Mouse (Mus musculus): ENCODE data around the gene Dchs1. TPM values are rescaled to one million over a fixed set of nuclear protein-coding genes. Genes with fewer than 3 reads are reported as not detected.

Gene Dchs1
- total and polyA plus RNA-seq, 2 experiments = 1.1 to 1.4 TPM

GRCm38 (mm10) chr7:105773041-105773440 is 14.4 kb downstream of the Dchs1 start:
- Histone ChIP-seq H3K4me3 (ENCODE audit: insufficient read depth, low read depth, low read length) (no peak overlapping the region), H3K79me2 (ENCODE audit: control insufficient read depth, insufficient read depth, low read length) (no peaks in the 10 kb centered on the region), H3K9ac (ENCODE audit: low read depth, low read length) (no peak overlapping the region), H3K27ac (replicated peaks; ENCODE audit: insufficient read depth, low read depth, low read length) (no peak overlapping the region), H3K36me3 (ENCODE audit: control insufficient read depth, insufficient read depth, low read length) (no peaks in the 10 kb centered on the region), H3K4me1 (ENCODE audit: control insufficient read depth, insufficient read depth, low read length) (peaks cover 4% of the 10 kb centered on the region), H3K27me3 (ENCODE audit: control insufficient read depth, insufficient read depth, low read length) (no peaks in the 10 kb centered on the region)
- WGBS = 83% methylated on average over 5 of the region's 5 CpGs
- DNase-seq (ENCODE audit: extremely low read depth, low read depth, low spot score) = no peak
- no peak for TF ChIP-seq CTCF (IDR thresholded peaks at IDR 0.05; ENCODE audit: low read depth, low read length)
- no peak for TF ChIP-seq POLR2A (IDR thresholded peaks at IDR 0.05; ENCODE audit: extremely low read depth, insufficient read depth, low read length)

- no peak for DNase-seq (ENCODE audit: extremely low read depth, low read depth, low spot score)
Measured at GRCm38 (mm10) chr7:105772331-105772730, 15.1 kb downstream of the Dchs1 start.

GRCm38 (mm10) chr7:105769959-105770358 is 17.5 kb downstream of the Dchs1 start:
- H3K9ac ChIP-seq (ENCODE audit: low read depth, low read length) = no peak overlapping the region
- H3K4me3 ChIP-seq (ENCODE audit: insufficient read depth, low read depth, low read length) = no peak overlapping the region
- no peaks in the 10 kb centered on the region for H3K36me3 ChIP-seq (ENCODE audit: control insufficient read depth, insufficient read depth, low read length)
- no peak overlapping the region for H3K27ac ChIP-seq (replicated peaks; ENCODE audit: insufficient read depth, low read depth, low read length)
- peak; percentile 32 for DNase-seq (ENCODE audit: extremely low read depth, low read depth, low spot score)
- TF ChIP-seq POLR2A (IDR thresholded peaks at IDR 0.05; ENCODE audit: extremely low read depth, insufficient read depth, low read length) (no peak), CTCF (IDR thresholded peaks at IDR 0.05; ENCODE audit: low read depth, low read length) (no peak)
- no peaks in the 10 kb centered on the region for H3K27me3 ChIP-seq (ENCODE audit: control insufficient read depth, insufficient read depth, low read length)
- 47% methylated on average over 3 of the region's 3 CpGs for WGBS
- H3K79me2 ChIP-seq (ENCODE audit: control insufficient read depth, insufficient read depth, low read length) = no peaks in the 10 kb centered on the region
- H3K4me1 ChIP-seq (ENCODE audit: control insufficient read depth, insufficient read depth, low read length) = peaks cover 4% of the 10 kb centered on the region

More at GRCm38 (mm10) chr7:105772331-105772730, 15.1 kb downstream of the Dchs1 start:
- H3K27ac ChIP-seq (replicated peaks; ENCODE audit: insufficient read depth, low read depth, low read length) = no peak overlapping the region
- no peaks in the 10 kb centered on the region for H3K27me3 ChIP-seq (ENCODE audit: control insufficient read depth, insufficient read depth, low read length)
- H3K4me1 ChIP-seq (ENCODE audit: control insufficient read depth, insufficient read depth, low read length) = peaks cover 4% of the 10 kb centered on the region
- no peak for TF ChIP-seq POLR2A (IDR thresholded peaks at IDR 0.05; ENCODE audit: extremely low read depth, insufficient read depth, low read length)
- TF ChIP-seq CTCF (IDR thresholded peaks at IDR 0.05; ENCODE audit: low read depth, low read length) = no peak
- 93% methylated on average over 15 of the region's 15 CpGs for WGBS
- H3K9ac ChIP-seq (ENCODE audit: low read depth, low read length) = no peak overlapping the region
- no peak overlapping the region for H3K4me3 ChIP-seq (ENCODE audit: insufficient read depth, low read depth, low read length)
- H3K36me3 ChIP-seq (ENCODE audit: control insufficient read depth, insufficient read depth, low read length) = no peaks in the 10 kb centered on the region
- H3K79me2 ChIP-seq (ENCODE audit: control insufficient read depth, insufficient read depth, low read length) = no peaks in the 10 kb centered on the region

DNA sequence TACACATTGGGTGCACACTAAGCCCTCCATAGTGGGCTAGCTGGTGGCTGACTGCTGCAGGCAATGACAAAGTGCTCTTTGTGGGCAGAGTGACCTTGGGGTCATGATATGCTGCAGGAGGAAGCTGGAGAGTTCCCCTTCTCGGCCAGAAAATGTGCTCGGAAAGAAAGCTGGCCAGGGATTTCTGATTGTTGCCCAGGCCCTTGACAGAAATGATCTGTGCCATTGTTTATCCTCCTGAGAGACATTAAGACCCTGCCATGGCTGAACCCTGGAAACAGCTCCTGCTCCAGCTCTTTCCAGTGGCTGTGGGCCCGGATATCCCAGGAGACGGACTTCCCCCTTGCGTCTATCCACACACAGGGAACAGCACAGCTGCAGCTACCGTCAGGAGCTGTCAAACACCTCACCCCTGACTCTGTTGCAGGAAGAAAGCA is 19.7 kb downstream of the Dchs1 start:
- 66% methylated on average over 6 of the region's 6 CpGs for WGBS
- Histone ChIP-seq H3K27me3 (ENCODE audit: control insufficient read depth, insufficient read depth, low read length) (no peaks in the 10 kb centered on the region), H3K79me2 (ENCODE audit: control insufficient read depth, insufficient read depth, low read length) (no peaks in the 10 kb centered on the region), H3K4me3 (ENCODE audit: insufficient read depth, low read depth, low read length) (no peak overlapping the region), H3K36me3 (ENCODE audit: control insufficient read depth, insufficient read depth, low read length) (no peaks in the 10 kb centered on the region), H3K9ac (ENCODE audit: low read depth, low read length) (no peak overlapping the region), H3K4me1 (ENCODE audit: control insufficient read depth, insufficient read depth, low read length) (peaks cover 4% of the 10 kb centered on the region), H3K27ac (replicated peaks; ENCODE audit: insufficient read depth, low read depth, low read length) (peak overlapping the region; percentile 39)
- DNase-seq (ENCODE audit: extremely low read depth, low read depth, low spot score) = no peak
- TF ChIP-seq CTCF (IDR thresholded peaks at IDR 0.05; ENCODE audit: low read depth, low read length) = no peak
- TF ChIP-seq POLR2A (IDR thresholded peaks at IDR 0.05; ENCODE audit: extremely low read depth, insufficient read depth, low read length) = no peak

GRCm38 (mm10) chr7:105764331-105764730 is 23.1 kb downstream of the Dchs1 start:
- WGBS = 98% methylated on average over 11 of the region's 11 CpGs
- H3K27me3 ChIP-seq (ENCODE audit: control insufficient read depth, insufficient read depth, low read length) = 0 out of 2 replicates have a peak, but pooled peaks cover 3% of the 10 kb centered on the region
- H3K36me3 ChIP-seq (ENCODE audit: control insufficient read depth, insufficient read depth, low read length) = no peaks in the 10 kb centered on the region
- no peak overlapping the region for H3K9ac ChIP-seq (ENCODE audit: low read depth, low read length)
- no peak for TF ChIP-seq CTCF (IDR thresholded peaks at IDR 0.05; ENCODE audit: low read depth, low read length)
- TF ChIP-seq POLR2A (IDR thresholded peaks at IDR 0.05; ENCODE audit: extremely low read depth, insufficient read depth, low read length) = no peak
- H3K79me2 ChIP-seq (ENCODE audit: control insufficient read depth, insufficient read depth, low read length) = no peaks in the 10 kb centered on the region
- H3K27ac ChIP-seq (replicated peaks; ENCODE audit: insufficient read depth, low read depth, low read length) = no peak overlapping the region
- no peak for DNase-seq (ENCODE audit: extremely low read depth, low read depth, low spot score)
- H3K4me3 ChIP-seq (ENCODE audit: insufficient read depth, low read depth, low read length) = no peak overlapping the region
- H3K4me1 ChIP-seq (ENCODE audit: control insufficient read depth, insufficient read depth, low read length) = peaks cover 4% of the 10 kb centered on the region; the same call in 1 of the 2 replicates

DNA sequence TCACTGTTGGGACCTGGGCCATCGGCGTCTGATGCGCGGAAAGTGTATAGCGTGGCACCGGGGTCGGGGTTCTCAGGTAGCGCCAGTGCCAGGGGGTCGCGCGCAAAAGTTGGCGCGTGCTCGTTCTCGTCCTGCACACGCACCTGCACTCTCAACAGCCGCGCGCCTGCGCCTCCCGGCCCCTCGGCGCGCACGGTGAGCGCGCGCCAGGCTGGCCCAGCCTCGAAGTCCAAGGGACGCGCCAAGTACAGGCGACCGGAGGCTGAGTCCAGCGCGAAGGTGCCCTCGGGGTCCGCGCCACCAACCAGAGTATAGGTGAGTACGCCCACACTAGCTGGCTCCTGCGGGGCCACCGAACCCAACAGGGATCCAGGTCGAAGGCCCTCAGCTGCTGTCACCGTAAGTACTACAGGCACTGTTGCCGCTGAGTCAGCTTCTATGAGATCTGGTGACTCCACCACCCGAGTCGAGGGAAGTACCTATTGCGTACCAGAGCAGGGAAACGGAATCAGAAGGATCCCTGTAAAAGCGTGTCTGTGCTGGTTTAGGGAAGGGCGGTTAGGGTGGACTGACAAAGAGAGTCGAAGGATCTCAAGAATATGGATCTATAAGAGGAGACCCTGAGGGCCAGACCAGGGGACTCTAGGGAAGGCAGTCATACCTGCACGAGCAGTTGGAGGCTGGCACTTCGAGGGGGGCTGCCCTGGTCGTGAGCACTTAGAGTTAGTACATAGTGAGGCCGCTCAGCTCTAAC is 24.8 kb downstream of the Dchs1 start:
- Histone ChIP-seq H3K36me3 (ENCODE audit: control insufficient read depth, insufficient read depth, low read length) (no peaks in the 10 kb centered on the region), H3K27me3 (ENCODE audit: control insufficient read depth, insufficient read depth, low read length) (0 out of 2 replicates have a peak, but pooled peaks cover 3% of the 10 kb centered on the region), H3K79me2 (ENCODE audit: control insufficient read depth, insufficient read depth, low read length) (no peaks in the 10 kb centered on the region), H3K27ac (replicated peaks; ENCODE audit: insufficient read depth, low read depth, low read length) (no peak overlapping the region), H3K9ac (ENCODE audit: low read depth, low read length) (no peak overlapping the region), H3K4me1 (ENCODE audit: control insufficient read depth, insufficient read depth, low read length) (peaks cover 4% of the 10 kb centered on the region; the same call in 1 of the 2 replicates), H3K4me3 (ENCODE audit: insufficient read depth, low read depth, low read length) (no peak overlapping the region; the same call in 1 of the 2 replicates)
- TF ChIP-seq POLR2A (IDR thresholded peaks at IDR 0.05; ENCODE audit: extremely low read depth, insufficient read depth, low read length) (no peak), CTCF (IDR thresholded peaks at IDR 0.05; ENCODE audit: low read depth, low read length) (no peak)
- no peak for DNase-seq (ENCODE audit: extremely low read depth, low read depth, low spot score)
- 27% methylated on average over 55 of the region's 55 CpGs for WGBS

All from liver, adult 2 months (tissue).